Mouse (Mus musculus) urinary bladder, postnatal 10 days (tissue): ENCODE data around the gene Tlk1.

Experiments used
- DNase-seq: peaks from one replicate; pipeline ENCODE4 v3.0.0; 2022; ENCODE audit warnings: low spot score

Tlk1 gene

DNA sequence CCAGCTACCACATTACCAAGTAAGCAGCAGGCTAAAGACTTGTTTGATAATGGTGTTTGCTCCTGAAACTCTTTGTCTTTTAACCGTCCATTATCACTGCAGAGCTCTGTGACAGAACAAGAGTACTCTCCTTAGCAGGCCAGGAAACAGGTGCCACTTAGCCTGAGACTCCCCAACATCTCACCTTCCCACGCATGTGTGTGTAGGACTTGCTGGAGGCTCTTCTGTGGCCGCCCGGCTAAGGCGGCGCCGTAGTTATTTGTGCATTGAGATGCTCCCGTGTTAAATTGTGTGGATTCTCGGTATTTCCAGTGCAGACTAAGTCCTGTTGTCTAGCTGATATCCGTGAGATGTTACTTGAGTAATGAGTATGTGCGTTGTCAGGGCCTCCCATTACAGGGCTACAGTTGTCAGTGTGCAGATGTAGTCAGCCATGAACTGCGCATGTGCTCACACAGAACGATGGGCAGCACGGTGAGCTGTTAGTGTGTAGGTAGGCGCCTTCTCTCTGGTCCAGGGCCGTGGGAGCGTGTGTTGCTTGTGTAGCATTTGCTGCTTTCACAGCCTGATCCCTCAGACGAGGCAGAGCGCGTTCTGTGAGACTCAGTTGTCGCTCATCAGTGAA lies 137.0 kb downstream of the Tlk1 start:
- no peak for DNase-seq

DNA sequence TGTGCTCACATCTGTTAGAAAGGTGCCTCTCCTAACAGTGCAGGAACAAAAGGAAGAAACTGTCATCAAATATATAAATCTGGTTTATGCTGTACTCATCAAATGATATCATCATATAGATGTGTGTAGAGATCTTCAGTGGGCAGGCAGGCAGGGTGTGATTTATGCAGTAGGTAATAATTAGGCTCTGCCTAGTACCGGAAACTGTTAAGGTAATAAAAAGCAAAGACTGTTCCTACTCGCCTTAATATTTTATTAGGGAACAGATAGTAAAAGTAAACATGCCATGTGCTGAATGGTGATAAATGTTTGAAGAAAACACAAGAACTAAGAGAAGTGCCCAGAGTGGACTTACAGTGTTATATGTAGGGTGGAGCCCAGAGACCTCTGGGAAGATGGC lies 143.2 kb downstream of the Tlk1 start:
- DNase-seq, result no peak

DNA sequence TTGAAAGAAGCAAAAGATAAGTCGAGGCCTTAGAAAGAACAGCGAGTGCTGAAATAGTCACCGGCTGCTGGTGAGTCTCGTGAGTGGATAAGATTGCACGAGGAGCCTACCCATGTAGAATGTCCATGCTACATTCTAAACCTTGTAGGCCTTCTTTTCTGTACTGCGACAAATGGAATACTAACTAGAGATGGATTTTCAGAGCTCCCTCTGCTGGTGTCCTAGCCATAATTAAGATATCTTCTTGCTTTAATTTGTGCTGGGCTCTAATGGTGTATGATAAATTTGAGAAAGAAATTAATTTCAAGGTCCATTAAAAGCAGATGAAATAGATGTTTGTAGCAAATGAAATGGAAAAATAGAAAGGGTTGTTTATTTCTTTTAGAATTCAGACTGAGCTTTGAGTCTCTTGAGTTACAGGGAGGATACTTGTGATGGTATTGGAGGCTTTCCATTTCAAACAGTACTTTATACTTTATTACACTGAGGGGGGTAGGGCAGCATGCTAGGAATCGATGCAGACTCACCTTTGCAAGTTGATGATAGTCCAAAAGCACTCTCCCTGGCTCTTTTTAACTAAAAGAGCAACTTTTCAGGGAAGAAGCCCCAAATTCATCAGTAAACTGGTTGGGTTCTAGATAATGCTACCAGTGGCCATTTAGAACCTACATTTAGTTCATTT lies 151.9 kb downstream of the Tlk1 start:
- DNase-seq, result no peak

DNA sequence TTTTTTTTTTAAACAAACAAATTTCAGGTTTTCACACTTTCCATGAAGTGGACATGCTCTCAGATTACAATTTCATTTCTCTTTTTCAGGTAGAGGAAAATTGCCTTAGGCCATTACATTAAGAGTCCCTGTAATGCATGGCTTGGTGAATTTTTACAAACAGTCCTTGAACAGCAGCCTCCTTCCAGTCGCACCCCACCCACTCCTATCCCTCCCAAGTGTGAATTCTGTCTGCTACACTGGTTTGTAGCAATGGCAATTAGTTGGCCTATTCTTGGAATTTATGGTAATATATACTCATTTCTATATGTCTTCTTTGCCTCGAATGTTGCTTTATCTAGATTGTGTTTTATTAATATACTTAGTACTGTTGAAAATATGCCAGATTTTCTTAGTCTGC lies 153.1 kb downstream of the Tlk1 start:
- no peak for DNase-seq

DNA sequence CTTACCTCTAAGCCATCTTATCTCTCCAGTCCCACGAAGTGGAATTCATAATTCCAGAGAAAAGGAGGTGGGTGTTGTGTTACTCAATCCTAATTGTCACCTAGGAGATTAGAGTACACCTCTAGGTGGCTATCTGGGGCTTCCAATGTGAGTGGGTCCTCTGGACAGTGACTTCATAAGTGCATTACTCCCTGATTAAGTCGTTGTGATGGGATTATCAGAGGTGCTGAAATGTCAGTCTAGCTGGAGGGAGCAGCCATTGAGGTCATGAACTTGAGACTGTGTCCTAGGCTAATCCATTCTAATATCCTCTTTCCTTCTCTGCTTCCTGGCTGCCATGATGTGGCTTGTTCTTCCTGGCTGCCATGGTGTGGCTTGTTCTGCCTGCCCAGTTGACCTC lies 155.6 kb downstream of the Tlk1 start:
- DNase-seq, result no peak

DNA sequence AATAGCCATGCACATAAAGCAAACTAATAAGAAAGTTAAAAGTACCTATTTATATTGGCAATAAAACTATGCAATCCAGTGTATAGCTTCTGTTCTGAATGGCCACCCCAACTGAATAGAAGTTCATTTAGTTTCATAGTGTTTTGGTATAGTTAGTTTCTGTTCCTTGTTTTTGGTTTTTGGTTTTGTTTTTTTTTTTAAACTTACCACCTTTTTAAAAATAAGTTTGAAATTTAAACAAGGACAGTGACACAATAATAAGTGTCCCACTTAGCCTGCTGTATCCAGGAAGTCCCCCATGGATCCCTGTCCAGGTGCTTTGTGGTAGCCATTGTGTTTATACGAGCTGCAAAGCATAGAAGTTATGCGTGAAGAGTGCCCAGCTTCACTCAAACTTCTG lies 156.3 kb downstream of the Tlk1 start:
- DNase-seq, result no peak

DNA sequence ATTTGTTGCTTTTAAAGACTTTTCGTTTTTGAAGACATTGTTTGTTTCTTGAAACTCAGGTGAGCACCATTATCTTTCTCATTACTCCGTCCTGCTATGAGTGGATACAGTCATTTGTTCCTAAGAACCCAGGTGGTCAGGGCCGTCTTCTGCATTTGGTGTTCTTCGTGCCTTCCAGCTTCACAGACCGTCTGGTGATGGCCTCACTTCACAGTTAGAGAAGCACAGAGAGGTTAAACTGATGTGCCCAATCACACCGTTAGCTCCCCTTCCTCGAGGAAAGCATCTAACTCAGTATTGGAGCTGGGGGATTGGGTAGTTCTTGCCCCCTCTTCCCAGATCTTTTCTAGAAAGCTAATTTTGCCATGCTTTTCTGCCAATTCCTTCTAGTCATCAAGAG lies 158.5 kb downstream of the Tlk1 start:
- no peak for DNase-seq

DNA sequence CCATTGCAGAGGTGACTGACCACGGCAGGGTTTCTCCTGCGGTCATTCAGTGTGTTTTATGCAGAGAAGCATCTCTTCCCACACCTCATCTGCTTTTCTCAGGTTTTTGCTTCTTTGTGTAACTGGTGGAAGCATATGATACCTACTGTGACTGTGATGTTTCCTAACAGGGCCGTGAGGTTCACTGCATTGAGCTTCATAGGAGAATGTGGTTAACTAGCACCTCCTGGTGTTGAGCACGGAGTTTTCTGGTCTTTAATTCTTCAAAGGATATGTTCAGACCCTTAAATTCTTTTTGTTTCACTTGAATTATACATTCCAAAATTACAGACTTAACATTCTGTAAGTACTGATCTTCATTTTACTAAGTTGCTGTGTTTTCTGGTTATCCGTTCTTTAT lies 161.8 kb downstream of the Tlk1 start:
- DNase-seq, result no peak
